Mouse (Mus musculus) embryonic fibroblast, embryonic 13.5 days (primary cell): ENCODE data around the gene Tom1l2.

Experiments used
- CTCF ChIP-seq: IDR thresholded peaks from 2 replicates; pipeline ENCODE4 v1.5.1; 2011; ENCODE audit warnings: mild to moderate bottlenecking, control low read depth, low read length, moderate library complexity, borderline replicate concordance; ENCODE audit not compliant: insufficient read depth
- POLR2A ChIP-seq: IDR thresholded peaks from 2 replicates; pipeline ENCODE4 v1.6.1; 2011; ENCODE audit warnings: low read depth, mild to moderate bottlenecking, control low read depth, low read length, moderate library complexity

DNA sequence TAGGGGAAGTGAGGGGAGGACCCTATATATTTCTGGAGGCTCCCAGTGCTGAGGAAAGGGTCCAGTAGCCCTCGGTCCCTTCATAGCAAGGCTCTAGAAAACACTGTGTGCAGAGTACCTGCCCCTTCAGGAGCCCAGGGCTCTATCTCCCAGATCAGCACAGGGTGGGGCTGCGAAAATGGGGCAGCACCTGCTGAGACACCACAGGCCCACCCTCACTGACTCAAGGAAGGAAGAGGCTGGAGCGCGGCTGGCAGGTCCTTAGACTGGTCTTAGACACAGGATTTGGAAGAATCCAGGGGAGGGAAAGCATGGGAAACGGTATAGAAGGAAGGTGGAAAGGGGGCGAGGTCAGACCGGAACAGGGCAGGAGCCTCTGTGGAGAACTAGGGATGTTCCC is 122.2 kb downstream of the Tom1l2 start:
- TF ChIP-seq CTCF, result no peak
- TF ChIP-seq POLR2A, result no peak
